Mouse (Mus musculus): ENCODE data around the gene Ciao1. TPM values are rescaled to one million over a fixed set of nuclear protein-coding genes. Genes with fewer than 3 reads are reported as not detected.
"Not testable (repeated sequence)": the region's sequence is repeated elsewhere in the genome, so short reads cannot be mapped to it uniquely, and the experiment has no call there.

Gene Ciao1
- polyA plus RNA-seq, 1 experiment from 2014 or later: 61.4 TPM

- H3K27me3 ChIP-seq (replicated peaks; ENCODE audit: insufficient read depth, low read length): no peaks in the 10 kb centered on the region
- DNase-seq (ENCODE audit: low spot score): no peak
- H3K9me3 ChIP-seq (ENCODE audit: low read length): no peaks in the 10 kb centered on the region
- H3K4me3 ChIP-seq (ENCODE audit: low read depth, low read length): no peak overlapping the region
- H3K4me1 ChIP-seq (ENCODE audit: insufficient read depth, low read depth, low read length): no peaks in the 10 kb centered on the region
- H3K36me3 ChIP-seq (ENCODE audit: insufficient read depth, low read length): peaks cover 75% of the 10 kb centered on the region
- TF ChIP-seq EP300 (IDR thresholded peaks at IDR 0.05): no peak
- TF ChIP-seq CTCF (IDR thresholded peaks at IDR 0.05): peak; percentile 11; the same call in 1 of the 2 replicates
- no peak overlapping the region for H3K4me2 ChIP-seq (replicated peaks; ENCODE audit: low read depth, low read length)
- H3K9ac ChIP-seq (replicated peaks; ENCODE audit: low read depth): no peak overlapping the region
- no peak for ATAC-seq
- WGBS: 92% methylated on average over 3 of the region's 3 CpGs
- H3K27ac ChIP-seq (ENCODE audit: low read length): no peak overlapping the region
Observed at GRCm38 (mm10) chr2:127225261-127225660, 22.4 kb downstream of the Ciao1 start.

DNA sequence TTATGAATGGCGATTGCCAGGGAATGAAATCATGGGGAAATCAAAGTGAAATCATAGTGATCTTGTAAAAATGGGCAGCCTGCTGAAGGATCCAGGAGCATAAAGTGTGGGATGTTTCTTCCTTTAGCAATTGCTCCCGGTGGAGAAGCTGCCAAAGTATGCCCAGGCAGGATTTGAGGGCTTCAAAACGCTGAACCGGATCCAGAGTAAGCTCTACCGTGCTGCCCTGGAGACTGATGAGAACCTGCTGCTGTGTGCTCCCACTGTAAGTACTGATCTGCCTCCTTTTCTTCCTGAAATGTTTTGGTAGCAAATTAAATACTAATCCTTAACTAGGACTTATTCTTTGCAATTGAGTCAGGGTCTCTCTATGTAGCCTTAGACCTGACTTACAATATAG, 29.9 kb downstream of the Ciao1 start:
- no peak overlapping the region for H3K4me3 ChIP-seq (ENCODE audit: low read depth, low read length)
- no peak overlapping the region for H3K27ac ChIP-seq (ENCODE audit: low read length)
- H3K9ac ChIP-seq (replicated peaks; ENCODE audit: low read depth): no peak overlapping the region
- H3K4me2 ChIP-seq (replicated peaks; ENCODE audit: low read depth, low read length): no peak overlapping the region
- no peaks in the 10 kb centered on the region for H3K4me1 ChIP-seq (ENCODE audit: insufficient read depth, low read depth, low read length)
- no peak for TF ChIP-seq CTCF (IDR thresholded peaks at IDR 0.05)
- TF ChIP-seq EP300 (IDR thresholded peaks at IDR 0.05): no peak
- no peaks in the 10 kb centered on the region for H3K9me3 ChIP-seq (ENCODE audit: low read length)
- WGBS: 95% methylated on average over 5 of the region's 5 CpGs
- no peaks in the 10 kb centered on the region for H3K27me3 ChIP-seq (replicated peaks; ENCODE audit: insufficient read depth, low read length)
- peaks cover 62% of the 10 kb centered on the region for H3K36me3 ChIP-seq (ENCODE audit: insufficient read depth, low read length)
- DNase-seq (ENCODE audit: low spot score): no peak
- ATAC-seq: no peak

DNA sequence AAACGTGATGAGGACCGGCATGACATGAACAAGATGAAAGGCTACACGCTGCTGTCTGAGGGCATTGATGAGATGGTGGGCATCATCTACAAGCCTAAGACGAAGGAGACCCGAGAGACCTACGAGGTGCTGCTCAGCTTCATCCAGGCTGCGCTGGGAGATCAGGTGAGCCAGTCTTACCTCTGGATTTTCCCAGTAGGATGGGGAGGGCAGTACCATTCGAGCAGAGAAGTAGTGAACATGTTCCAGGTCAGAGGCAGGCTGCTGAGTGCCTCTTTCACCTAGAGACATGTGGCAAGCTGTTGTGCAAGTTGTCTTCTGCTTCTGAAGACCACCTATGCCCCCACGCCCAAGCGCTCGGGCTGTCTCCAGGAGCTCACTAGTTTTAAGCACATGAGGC, 36.9 kb downstream of the Ciao1 start:
- Histone ChIP-seq H3K27ac (ENCODE audit: low read length) (no peak overlapping the region), H3K4me3 (ENCODE audit: low read depth, low read length) (no peak overlapping the region), H3K4me1 (ENCODE audit: insufficient read depth, low read depth, low read length) (peaks cover 6% of the 10 kb centered on the region; the same call in 1 of the 2 replicates), H3K27me3 (replicated peaks; ENCODE audit: insufficient read depth, low read length) (no peaks in the 10 kb centered on the region), H3K9me3 (ENCODE audit: low read length) (no peaks in the 10 kb centered on the region), H3K4me2 (replicated peaks; ENCODE audit: low read depth, low read length) (no peak overlapping the region), H3K9ac (replicated peaks; ENCODE audit: low read depth) (no peak overlapping the region), H3K36me3 (ENCODE audit: insufficient read depth, low read length) (peaks cover 25% of the 10 kb centered on the region; the same call in 1 of the 2 replicates)
- ATAC-seq: no peak
- TF ChIP-seq EP300 (IDR thresholded peaks at IDR 0.05) (no peak), CTCF (IDR thresholded peaks at IDR 0.05) (no peak)
- no peak for DNase-seq (ENCODE audit: low spot score)
- WGBS: 92% methylated on average over 11 of the region's 11 CpGs

- H3K9ac ChIP-seq (replicated peaks; ENCODE audit: low read depth): peak overlapping the region; percentile 78
- DNase-seq (ENCODE audit: low spot score) (no peak), ATAC-seq (no peak)
- peak overlapping the region; percentile 78 for H3K4me3 ChIP-seq (ENCODE audit: low read depth, low read length)
- peaks cover 6% of the 10 kb centered on the region; the same call in 1 of the 2 replicates for H3K4me1 ChIP-seq (ENCODE audit: insufficient read depth, low read depth, low read length)
- H3K4me2 ChIP-seq (replicated peaks; ENCODE audit: low read depth, low read length): peak overlapping the region; percentile 62
- no peaks in the 10 kb centered on the region for H3K9me3 ChIP-seq (ENCODE audit: low read length)
- peak overlapping the region; percentile 73 for H3K27ac ChIP-seq (ENCODE audit: low read length)
- TF ChIP-seq EP300 (IDR thresholded peaks at IDR 0.05) (no peak), CTCF (IDR thresholded peaks at IDR 0.05) (no peak)
- 0% methylated on average over 17 of the region's 17 CpGs for WGBS
- H3K27me3 ChIP-seq (replicated peaks; ENCODE audit: insufficient read depth, low read length): no peaks in the 10 kb centered on the region
- 0 out of 2 replicates have a peak, but pooled peaks cover 11% of the 10 kb centered on the region for H3K36me3 ChIP-seq (ENCODE audit: insufficient read depth, low read length)
Observed at GRCm38 (mm10) chr2:127208452-127208769, 39.2 kb downstream of the Ciao1 start.

DNA sequence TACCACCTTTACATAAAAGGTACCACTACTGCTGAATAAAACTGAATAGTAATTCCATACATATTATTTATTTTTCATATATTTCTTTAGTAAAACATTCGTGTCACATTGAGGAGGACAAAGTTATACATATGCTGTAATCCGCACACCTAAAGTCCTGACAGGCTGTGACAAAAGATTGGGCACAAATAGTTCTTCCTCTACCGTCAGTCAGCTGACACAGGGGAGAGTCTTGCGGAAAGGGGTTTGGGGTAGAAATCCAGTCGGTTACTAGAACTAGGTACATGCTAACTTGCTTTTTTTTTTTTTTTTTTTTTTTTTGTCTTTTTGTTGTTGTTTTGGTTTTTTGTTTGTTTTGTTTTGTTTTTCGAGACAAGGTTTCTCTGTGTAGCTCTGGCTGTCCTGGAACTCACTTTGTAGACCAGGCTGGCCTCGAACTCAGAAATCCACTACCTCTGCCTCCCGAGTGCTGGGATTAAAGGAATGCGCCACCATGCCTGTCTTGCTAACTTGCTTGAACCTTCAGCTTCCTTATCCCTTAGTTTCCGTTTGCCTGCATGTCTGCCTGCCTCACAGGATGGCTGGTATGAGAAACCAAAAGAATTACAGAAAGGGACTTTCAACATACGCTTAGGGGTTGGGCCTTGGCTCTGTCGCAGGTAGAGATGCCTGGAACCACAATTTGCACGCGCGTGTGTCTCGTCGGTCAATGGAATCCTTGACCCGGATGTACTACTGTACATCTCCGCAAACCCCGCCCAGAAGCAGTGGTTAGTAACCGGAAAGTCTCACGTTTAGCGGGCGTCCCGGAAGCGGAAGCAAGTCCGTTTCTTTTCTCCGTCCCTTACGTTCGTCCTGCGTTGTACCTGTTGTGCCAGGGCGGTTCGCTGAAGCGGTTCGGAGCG, 39.8 kb downstream of the Ciao1 start, which contains the start of the genes 1810024B03Rik and Snrnp200:
Gene 1810024B03Rik, minus strand, starts transcription at position 734 of the 905 bp plus-strand sequence.
Gene Snrnp200, plus strand, starts transcription at position 840 of the 905 bp plus-strand sequence.
- H3K27ac ChIP-seq (ENCODE audit: low read length): peak within 1 kb of the TSS; percentile 73
- TF ChIP-seq CTCF (IDR thresholded peaks at IDR 0.05): no peak
- TF ChIP-seq EP300 (IDR thresholded peaks at IDR 0.05): no peak; the same call in 1 of the 2 replicates
- 9% methylated on average over 36 of the region's 36 CpGs for WGBS
- no peaks in the 10 kb centered on the region for H3K9me3 ChIP-seq (ENCODE audit: low read length)
- H3K4me1 ChIP-seq (ENCODE audit: insufficient read depth, low read depth, low read length): peaks cover 6% of the 10 kb centered on the region; the same call in 1 of the 2 replicates
- no peaks in the 10 kb centered on the region for H3K27me3 ChIP-seq (replicated peaks; ENCODE audit: insufficient read depth, low read length)
- peak within 1 kb of the TSS; percentile 78 for H3K9ac ChIP-seq (replicated peaks; ENCODE audit: low read depth)
- ATAC-seq: peak; percentile 99
- H3K36me3 ChIP-seq (ENCODE audit: insufficient read depth, low read length): 0 out of 2 replicates have a peak, but pooled peaks cover 11% of the 10 kb centered on the region
- peak; percentile 99 for DNase-seq (ENCODE audit: low spot score)
- H3K4me2 ChIP-seq (replicated peaks; ENCODE audit: low read depth, low read length): peak within 1 kb of the TSS; percentile 62
- H3K4me3 ChIP-seq (ENCODE audit: low read depth, low read length): peak within 1 kb of the TSS; percentile 78

DNA sequence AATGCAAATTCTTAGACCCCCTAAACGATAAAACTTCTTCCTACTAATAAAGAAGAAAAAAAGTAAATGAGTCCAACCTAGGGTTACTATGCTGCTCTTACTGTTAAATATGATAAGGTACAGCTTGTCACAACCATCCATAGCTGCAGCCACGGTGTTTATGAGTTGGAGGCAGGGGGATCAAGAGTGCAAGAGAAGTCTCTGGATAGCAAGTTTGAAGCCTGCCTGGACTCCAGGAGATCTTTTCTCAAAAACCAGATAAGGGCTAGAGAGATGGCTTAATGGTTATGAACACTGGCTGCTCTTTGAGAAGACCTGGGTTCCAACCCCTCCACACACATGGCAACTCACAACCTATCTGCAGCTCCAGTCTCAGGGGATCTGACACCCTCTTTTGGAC, 40.7 kb downstream of the Ciao1 start:
- no peak overlapping the region for H3K9ac ChIP-seq (replicated peaks; ENCODE audit: low read depth)
- TF ChIP-seq EP300 (IDR thresholded peaks at IDR 0.05): no peak
- TF ChIP-seq CTCF (IDR thresholded peaks at IDR 0.05): no peak
- no peak overlapping the region for H3K4me2 ChIP-seq (replicated peaks; ENCODE audit: low read depth, low read length)
- no peaks in the 10 kb centered on the region for H3K9me3 ChIP-seq (ENCODE audit: low read length)
- ATAC-seq (no peak), DNase-seq (ENCODE audit: low spot score) (no peak)
- peaks cover 6% of the 10 kb centered on the region; the same call in 1 of the 2 replicates for H3K4me1 ChIP-seq (ENCODE audit: insufficient read depth, low read depth, low read length)
- no peak overlapping the region for H3K27ac ChIP-seq (ENCODE audit: low read length)
- 0 out of 2 replicates have a peak, but pooled peaks cover 11% of the 10 kb centered on the region for H3K36me3 ChIP-seq (ENCODE audit: insufficient read depth, low read length)
- no peaks in the 10 kb centered on the region for H3K27me3 ChIP-seq (replicated peaks; ENCODE audit: insufficient read depth, low read length)
- 93% methylated on average over 2 of the region's 2 CpGs for WGBS
- no peak overlapping the region for H3K4me3 ChIP-seq (ENCODE audit: low read depth, low read length)

GRCm38 (mm10) chr2:127205936-127206335, 41.7 kb downstream of the Ciao1 start:
- not testable (repeated sequence) for H3K4me3 ChIP-seq (ENCODE audit: low read depth, low read length); DNase-seq (ENCODE audit: low spot score); H3K4me2 ChIP-seq (replicated peaks; ENCODE audit: low read depth, low read length); H3K4me1 ChIP-seq (ENCODE audit: insufficient read depth, low read depth, low read length); ATAC-seq; H3K27me3 ChIP-seq (replicated peaks; ENCODE audit: insufficient read depth, low read length); H3K27ac ChIP-seq (ENCODE audit: low read length); H3K9ac ChIP-seq (replicated peaks; ENCODE audit: low read depth); H3K9me3 ChIP-seq (ENCODE audit: low read length); H3K36me3 ChIP-seq (ENCODE audit: insufficient read depth, low read length)
- 81% methylated on average over 4 of the region's 4 CpGs for WGBS

Data from lung, postnatal 0 days (tissue).